Mouse (Mus musculus): ENCODE data around the gene Tmem30b. TPM values are rescaled to one million over a fixed set of nuclear protein-coding genes. Genes with fewer than 3 reads are reported as not detected.
"Not testable (repeated sequence)": the region's sequence is repeated elsewhere in the genome, so short reads cannot be mapped to it uniquely, and the experiment has no call there.

Gene Tmem30b
- total and polyA plus RNA-seq, 2 experiments from 2014 or later, result 0.38 to 0.53 TPM

DNA sequence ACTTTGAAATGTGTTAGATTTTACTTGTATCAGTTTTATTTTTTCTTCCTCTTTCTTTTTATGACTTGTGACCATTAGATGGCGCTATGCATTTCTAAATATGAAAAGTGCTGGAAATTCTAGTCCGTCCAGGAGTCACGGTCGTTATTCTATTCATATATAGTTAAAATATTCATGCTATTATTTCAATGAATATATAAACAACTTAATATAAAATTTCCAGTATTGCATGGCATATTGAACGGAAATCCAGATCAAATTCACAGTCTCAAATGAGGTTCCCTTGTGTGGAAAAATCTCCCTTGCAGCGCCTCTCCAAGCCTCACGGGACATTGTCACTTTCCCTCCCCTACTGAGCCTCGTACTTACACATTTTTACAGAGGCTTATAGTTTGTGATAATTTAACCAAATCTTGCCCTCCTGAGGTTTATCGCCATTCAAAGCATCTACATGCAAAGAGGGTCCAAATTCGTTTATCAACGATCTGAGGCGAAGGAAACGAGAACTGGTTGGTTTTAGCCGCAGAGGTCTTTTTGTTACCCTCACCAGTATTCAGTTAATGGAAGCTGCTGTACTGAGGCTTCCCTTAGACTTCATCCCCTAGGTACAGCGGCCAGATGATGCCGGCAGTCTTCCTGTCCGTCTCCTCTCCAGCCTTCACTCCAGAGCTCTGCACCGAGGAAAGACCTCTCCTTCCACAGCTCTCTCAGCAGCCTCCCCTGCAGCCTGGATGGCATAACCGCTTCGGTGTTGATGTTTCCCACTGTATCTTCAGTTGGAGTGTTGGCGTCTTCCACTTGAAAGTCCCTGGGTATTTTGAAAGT, 18.8 kb upstream of the Tmem30b start:
- Histone ChIP-seq H3K27me3 (ENCODE audit: insufficient read depth, low read length) (no peaks in the 10 kb centered on the region; the same call in 1 of the 2 replicates), H3K4me3 (ENCODE audit: low read depth, low read length) (peak overlapping the region; percentile 30), H3K9me3 (ENCODE audit: low read length) (no peaks in the 10 kb centered on the region), H3K36me3 (ENCODE audit: insufficient read depth, low read length) (no peaks in the 10 kb centered on the region), H3K9ac (replicated peaks; ENCODE audit: low read length, poor library complexity, severe bottlenecking) (peak overlapping the region; percentile 50; the same call in 1 of the 2 replicates), H3K27ac (ENCODE audit: low read depth, low read length) (no peak overlapping the region), H3K4me2 (ENCODE audit: low read depth, low read length, poor library complexity, severe bottlenecking) (peak overlapping the region; percentile 65), H3K4me1 (ENCODE audit: insufficient read depth, low read length) (no peaks in the 10 kb centered on the region)
- ATAC-seq (ENCODE audit: low FRiP score) (no peak), DNase-seq (ENCODE audit: low spot score) (peak; percentile 76)
- TF ChIP-seq CTCF (IDR thresholded peaks at IDR 0.05), result peak; percentile 77
- 15% methylated on average over 21 of the region's 21 CpGs for WGBS

DNA sequence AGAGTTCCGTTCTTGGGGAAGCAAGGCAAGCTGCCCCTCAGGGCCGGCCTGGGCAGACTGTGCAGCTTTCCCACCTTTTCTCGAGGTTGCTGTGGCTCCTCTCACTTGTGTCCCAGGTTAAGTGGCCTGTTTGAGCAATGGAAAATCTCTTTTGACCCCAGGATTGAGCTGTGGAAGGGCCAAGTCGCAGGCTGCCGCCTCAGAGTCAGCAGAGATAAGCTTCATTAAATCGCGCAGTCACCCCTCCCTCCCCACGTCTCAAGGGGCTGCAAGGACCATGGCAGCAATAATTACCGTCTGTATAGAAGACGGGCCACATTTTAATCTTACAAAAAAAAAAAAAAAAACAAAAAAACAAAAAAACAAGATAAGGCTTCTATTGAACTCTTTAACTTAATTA, 18.0 kb upstream of the Tmem30b start:
- Histone ChIP-seq H3K9me3 (ENCODE audit: low read length) (no peaks in the 10 kb centered on the region), H3K4me3 (ENCODE audit: low read depth, low read length) (no peak overlapping the region), H3K36me3 (ENCODE audit: insufficient read depth, low read length) (no peaks in the 10 kb centered on the region), H3K27ac (ENCODE audit: low read depth, low read length) (no peak overlapping the region), H3K9ac (replicated peaks; ENCODE audit: low read length, poor library complexity, severe bottlenecking) (no peak overlapping the region), H3K27me3 (ENCODE audit: insufficient read depth, low read length) (no peaks in the 10 kb centered on the region; the same call in 1 of the 2 replicates), H3K4me1 (ENCODE audit: insufficient read depth, low read length) (no peaks in the 10 kb centered on the region), H3K4me2 (ENCODE audit: low read depth, low read length, poor library complexity, severe bottlenecking) (no peak overlapping the region)
- 10% methylated on average over 10 of the region's 10 CpGs for WGBS
- ATAC-seq (ENCODE audit: low FRiP score) (no peak), DNase-seq (ENCODE audit: low spot score) (no peak)
- TF ChIP-seq CTCF (IDR thresholded peaks at IDR 0.05), result no peak

DNA sequence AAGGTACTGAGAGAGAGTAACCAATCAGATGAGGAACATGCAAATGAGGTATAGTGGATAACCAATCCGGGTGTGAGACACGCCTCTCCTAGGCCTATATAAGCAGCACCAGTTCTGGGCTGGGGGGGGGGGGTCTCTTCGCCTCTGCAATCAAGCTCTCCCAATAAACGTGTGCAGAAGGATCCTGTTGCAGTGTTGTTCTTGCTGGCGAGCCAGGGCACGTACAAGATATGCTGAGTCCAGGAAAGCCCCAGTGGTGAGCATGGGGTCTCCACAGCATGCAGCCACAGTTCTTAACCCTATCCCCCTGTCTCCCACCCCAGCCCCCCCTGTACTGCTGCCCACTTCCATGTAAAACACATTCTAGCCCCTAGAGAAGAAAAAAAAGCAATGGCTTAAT, 16.9 kb upstream of the Tmem30b start:
- not testable (repeated sequence) for DNase-seq (ENCODE audit: low spot score)

DNA sequence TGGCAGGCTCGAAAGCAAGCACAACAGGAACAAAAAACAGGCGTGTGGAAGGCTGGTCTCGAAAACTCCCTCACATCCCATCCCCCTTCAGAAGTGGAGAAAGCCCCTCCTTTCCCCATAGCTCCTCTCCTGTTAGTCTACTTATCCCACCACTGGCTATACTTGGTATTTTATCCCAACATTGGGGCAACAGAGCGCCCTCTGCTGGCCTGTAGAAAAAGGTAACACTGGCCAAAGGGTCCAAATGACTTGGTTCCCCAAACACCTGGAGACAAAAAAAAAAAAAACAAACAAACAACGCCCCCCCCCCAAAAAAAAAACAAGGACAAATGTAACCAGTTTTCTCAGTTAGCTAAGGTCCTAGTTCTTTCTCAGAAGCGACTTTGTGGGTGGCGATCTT, 13.9 kb upstream of the Tmem30b start:
- 51% methylated on average over 7 of the region's 7 CpGs for WGBS

More for the DNA sequence above, 16.9 kb upstream of the Tmem30b start:
- H3K4me1 ChIP-seq (ENCODE audit: insufficient read depth, low read length); H3K4me2 ChIP-seq (ENCODE audit: low read depth, low read length, poor library complexity, severe bottlenecking); ATAC-seq (ENCODE audit: low FRiP score); H3K4me3 ChIP-seq (ENCODE audit: low read depth, low read length); H3K36me3 ChIP-seq (ENCODE audit: insufficient read depth, low read length); H3K9ac ChIP-seq (replicated peaks; ENCODE audit: low read length, poor library complexity, severe bottlenecking); H3K27me3 ChIP-seq (ENCODE audit: insufficient read depth, low read length); H3K9me3 ChIP-seq (ENCODE audit: low read length); H3K27ac ChIP-seq (ENCODE audit: low read depth, low read length): not testable (repeated sequence)
- 85% methylated on average over 6 of the region's 6 CpGs for WGBS

DNA sequence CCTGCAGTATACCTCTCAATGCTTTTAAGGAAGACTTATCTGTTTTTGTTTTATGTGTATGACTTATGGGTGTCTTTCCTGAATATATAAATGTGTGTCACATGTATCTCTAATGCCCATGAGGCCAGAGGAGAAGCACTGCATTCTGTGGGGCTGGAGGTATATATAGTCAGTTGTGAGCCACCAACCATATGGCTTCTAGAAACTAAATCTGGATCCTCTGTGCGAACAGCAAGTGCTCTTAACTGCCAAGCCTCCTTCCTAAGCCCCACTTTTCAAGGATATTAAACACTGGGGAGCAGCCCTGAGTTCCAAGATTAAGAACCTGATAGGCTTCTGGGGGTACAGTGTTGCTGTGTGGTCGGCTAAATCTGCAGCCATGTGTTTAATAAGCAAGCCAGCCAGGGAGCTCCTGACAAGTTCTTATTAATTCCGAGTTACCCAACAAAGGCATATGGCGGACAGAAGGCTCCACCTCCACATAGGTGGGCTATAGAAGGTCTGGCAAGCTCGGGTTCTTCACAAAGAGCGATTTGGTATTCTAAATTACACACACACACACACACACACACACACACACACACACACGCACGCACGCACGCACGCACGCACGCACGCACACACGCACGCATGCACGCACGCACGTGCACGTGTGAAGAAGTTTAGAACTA, 12.5 kb upstream of the Tmem30b start:
- 88% methylated on average over 20 of the region's 20 CpGs for WGBS
- Histone ChIP-seq H3K9ac (replicated peaks; ENCODE audit: low read length, poor library complexity, severe bottlenecking) (no peak overlapping the region), H3K4me2 (ENCODE audit: low read depth, low read length, poor library complexity, severe bottlenecking) (no peak overlapping the region), H3K27ac (ENCODE audit: low read depth, low read length) (no peak overlapping the region), H3K4me3 (ENCODE audit: low read depth, low read length) (no peak overlapping the region), H3K36me3 (ENCODE audit: insufficient read depth, low read length) (no peaks in the 10 kb centered on the region), H3K4me1 (ENCODE audit: insufficient read depth, low read length) (no peaks in the 10 kb centered on the region), H3K9me3 (ENCODE audit: low read length) (no peaks in the 10 kb centered on the region), H3K27me3 (ENCODE audit: insufficient read depth, low read length) (no peaks in the 10 kb centered on the region; the same call in 1 of the 2 replicates)
- ATAC-seq (ENCODE audit: low FRiP score) (no peak), DNase-seq (ENCODE audit: low spot score) (peak; percentile 9)
- no peak for TF ChIP-seq CTCF (IDR thresholded peaks at IDR 0.05)

More for the DNA sequence above, 13.9 kb upstream of the Tmem30b start:
- Histone ChIP-seq H3K27me3 (ENCODE audit: insufficient read depth, low read length) (no peaks in the 10 kb centered on the region; the same call in 1 of the 2 replicates), H3K36me3 (ENCODE audit: insufficient read depth, low read length) (no peaks in the 10 kb centered on the region), H3K4me2 (ENCODE audit: low read depth, low read length, poor library complexity, severe bottlenecking) (no peak overlapping the region), H3K4me3 (ENCODE audit: low read depth, low read length) (no peak overlapping the region), H3K9me3 (ENCODE audit: low read length) (no peaks in the 10 kb centered on the region), H3K27ac (ENCODE audit: low read depth, low read length) (no peak overlapping the region), H3K9ac (replicated peaks; ENCODE audit: low read length, poor library complexity, severe bottlenecking) (no peak overlapping the region), H3K4me1 (ENCODE audit: insufficient read depth, low read length) (no peaks in the 10 kb centered on the region)
- no peak for DNase-seq (ENCODE audit: low spot score)
- TF ChIP-seq CTCF (IDR thresholded peaks at IDR 0.05), result peak; percentile 46
- no peak for ATAC-seq (ENCODE audit: low FRiP score)

DNA sequence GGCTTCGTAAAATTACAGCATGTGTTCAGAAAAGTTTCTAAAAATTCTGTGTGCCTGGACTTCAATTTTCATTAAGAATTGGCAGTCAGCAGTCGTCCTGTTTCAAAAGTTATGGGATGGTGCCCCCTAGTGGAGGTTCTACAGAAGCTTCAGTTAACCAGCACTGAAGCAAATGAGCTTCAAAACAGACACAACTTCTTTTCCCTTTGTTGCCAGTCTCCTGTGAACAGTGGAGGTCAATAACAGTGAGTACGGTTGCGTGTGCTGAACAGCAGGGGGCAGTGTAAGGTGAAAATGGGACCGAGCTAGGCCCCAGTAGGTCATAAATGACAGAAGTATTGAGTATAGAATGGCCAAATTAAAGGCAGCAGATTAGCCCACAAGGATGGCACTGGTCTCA, 8.0 kb upstream of the Tmem30b start:
- Histone ChIP-seq H3K27me3 (ENCODE audit: insufficient read depth, low read length) (peaks cover 4% of the 10 kb centered on the region), H3K9me3 (ENCODE audit: low read length) (no peaks in the 10 kb centered on the region), H3K4me3 (ENCODE audit: low read depth, low read length) (no peak overlapping the region), H3K27ac (ENCODE audit: low read depth, low read length) (no peak overlapping the region), H3K4me1 (ENCODE audit: insufficient read depth, low read length) (no peaks in the 10 kb centered on the region), H3K36me3 (ENCODE audit: insufficient read depth, low read length) (no peaks in the 10 kb centered on the region), H3K9ac (replicated peaks; ENCODE audit: low read length, poor library complexity, severe bottlenecking) (no peak overlapping the region), H3K4me2 (ENCODE audit: low read depth, low read length, poor library complexity, severe bottlenecking) (no peak overlapping the region)
- ATAC-seq (ENCODE audit: low FRiP score) (0 out of 2 replicates have a peak, but pooled peaks have one; percentile 41), DNase-seq (ENCODE audit: low spot score) (peak; percentile 84)
- WGBS, result 5% methylated on average over 5 of the region's 5 CpGs
- TF ChIP-seq CTCF (IDR thresholded peaks at IDR 0.05), result peak; percentile 86
